Mouse (Mus musculus): ENCODE results near the gene Eif2b4.

The Eif2b4 gene

DNA sequence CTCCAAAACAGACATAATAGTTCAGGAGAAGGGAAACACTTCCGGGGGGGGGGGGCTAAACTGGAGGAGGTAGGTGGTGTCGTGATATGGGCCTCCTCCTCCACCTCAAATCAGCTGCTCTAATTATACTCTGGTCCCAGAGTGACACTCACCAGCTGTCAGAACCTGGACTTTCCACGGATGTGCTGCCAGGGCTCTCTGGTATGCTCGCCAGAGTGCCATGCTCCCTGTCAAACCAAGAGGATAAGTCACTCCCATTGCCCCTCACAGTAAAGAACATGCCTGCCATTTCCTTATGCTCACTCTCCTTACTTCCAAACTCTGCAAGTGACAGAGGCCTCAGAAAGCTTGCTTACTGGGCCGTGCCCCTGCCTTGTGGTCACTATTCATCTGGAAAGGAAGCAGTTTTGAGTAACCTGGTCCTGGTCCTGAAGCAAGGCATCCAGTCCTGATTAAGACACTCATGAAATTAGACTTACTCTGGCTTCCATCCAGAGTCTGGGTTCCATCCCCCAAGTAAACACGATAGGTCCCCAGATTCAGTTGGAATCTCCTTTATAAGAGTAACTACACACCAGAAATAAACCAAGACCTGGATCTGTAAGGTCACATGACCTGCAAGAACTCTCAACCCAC, 39.6 kb downstream of the Eif2b4 start:
- no peak for DNase-seq

DNA sequence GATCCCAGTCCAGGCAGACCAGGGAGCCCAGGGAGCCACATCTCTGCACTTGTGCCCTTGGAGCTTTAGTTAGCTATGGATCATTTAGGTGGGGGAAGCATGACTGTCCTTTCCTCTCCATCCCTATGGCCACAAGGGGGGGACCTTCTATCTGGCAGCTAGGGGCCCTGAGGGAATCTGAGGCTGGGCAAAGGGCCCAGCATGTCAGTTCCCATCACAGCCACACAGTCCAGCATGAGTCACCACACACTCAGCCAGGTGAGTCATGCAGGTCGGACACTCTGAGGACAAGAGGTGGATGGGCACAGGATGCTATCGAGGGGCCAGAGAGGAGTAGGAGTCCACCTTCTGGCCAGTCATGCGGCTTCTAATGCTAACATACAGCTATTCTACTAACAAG, 41.5 kb downstream of the Eif2b4 start:
- DNase-seq, result no peak

DNA sequence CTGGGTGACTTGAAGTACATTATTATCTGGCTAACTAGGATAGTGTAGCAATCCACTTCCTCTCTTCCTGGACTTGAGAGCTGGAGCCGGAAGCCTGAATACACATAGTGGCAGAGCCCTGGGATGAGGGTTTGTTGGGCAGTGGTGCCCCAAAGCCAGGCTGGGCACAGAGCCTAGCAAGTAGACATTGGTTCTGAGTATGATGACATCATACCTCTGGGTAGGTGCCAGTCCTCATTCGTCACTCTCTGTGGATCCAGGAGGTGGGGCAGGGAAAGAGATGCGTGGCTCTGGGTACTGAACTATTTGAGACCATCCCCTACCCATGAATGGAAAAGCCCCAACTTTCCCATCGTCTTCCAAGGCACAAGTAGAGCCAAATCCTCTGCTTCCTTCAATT, 43.4 kb downstream of the Eif2b4 start:
- DNase-seq, result no peak

DNA sequence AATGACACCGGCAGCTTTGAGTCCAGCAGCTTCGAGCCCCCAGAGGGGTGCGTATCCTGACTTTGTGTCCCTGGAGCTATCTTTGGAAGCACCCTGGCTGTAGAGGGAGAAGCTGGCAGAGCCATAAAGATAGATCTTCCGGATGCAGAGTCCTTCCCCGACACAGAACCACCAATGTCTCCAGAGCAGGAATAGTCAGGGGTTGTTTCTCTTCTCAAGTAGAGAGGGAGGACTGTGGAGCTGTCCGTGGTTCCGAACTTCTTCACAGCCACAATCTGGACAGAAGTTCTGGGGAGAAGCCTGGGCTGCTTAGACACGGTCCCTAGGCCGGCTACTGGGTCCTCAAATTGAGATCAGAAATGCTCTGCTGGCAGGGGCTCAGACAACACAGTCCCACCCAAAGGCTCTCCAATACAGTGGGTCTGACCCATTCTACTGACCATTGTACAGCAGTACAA, 54.2 kb downstream of the Eif2b4 start:
- DNase-seq, result no peak

DNA sequence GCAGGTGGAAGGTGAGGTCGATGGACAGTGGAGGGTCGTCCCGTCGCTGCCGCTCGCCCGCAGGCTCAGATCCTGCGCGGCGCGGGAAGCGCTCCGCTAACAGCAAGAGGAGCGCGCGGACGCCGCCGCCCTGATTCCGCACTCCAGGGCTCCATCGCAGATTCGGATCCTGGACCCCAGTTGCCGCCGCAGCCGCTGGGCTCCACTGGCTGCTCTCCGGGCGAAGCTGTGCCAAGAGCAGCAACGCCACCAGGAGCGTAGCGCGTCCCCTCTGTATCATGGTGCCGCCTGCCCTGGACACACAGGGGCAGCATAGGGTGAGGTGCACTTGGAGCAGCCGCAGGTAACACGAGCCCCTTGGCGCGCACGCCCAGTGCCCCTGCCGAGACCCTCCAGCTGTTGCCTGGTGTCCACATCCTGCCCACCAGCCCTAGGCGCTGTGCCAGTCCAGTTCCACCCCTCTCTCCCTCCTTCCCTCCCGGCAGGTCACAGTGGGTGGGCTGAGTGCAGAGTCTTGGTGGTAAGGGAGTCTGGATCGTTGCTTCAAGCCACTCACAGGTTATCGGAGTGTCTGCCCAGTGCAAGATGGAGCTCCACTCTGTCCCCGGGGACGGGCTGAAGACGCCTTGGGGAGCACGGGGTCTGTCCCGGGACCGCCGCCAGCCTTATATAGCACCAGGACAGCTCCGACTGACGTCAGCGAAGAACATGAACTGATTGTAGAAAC, 54.8 kb downstream of the Eif2b4 start, which contains the start of gene Ucn:
Gene Ucn, minus strand, starts transcription at position 589 of the 727 bp plus-strand sequence.
- peak; percentile 19 for DNase-seq

DNA sequence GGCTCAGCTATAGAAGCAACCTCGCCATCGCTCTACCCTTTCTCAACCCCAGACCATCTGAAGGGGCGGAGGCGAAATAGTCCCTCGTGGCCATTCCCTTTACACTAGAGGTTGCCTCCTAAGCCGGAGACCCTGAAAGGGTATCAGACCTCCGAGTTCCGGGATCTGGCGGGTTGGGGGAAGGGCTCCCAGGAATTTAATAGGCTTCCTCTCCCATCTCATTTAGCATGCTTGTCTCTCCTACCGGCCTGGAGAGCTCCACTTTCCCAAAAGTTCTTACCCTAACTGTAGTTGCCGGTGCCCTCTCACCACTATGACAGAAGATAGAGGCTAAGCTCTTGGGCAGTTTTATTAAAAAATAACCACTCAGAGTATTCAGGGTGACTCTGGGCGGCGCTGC, 55.6 kb downstream of the Eif2b4 start:
- no peak for DNase-seq
